Mouse (Mus musculus) bone marrow, adult 2 months (tissue): ENCODE measurements around the gene Elovl5.

Source experiments
- CTCF ChIP-seq: fragments of 200-500 bp; IDR thresholded peaks from 2 replicates; pipeline ENCODE4 v1.5.1; 2011; ENCODE audit warnings: low read length, control low read depth; ENCODE audit not compliant: control insufficient read depth, insufficient read depth
- POLR2A ChIP-seq: fragments of 200-500 bp; IDR thresholded peaks from 2 replicates; pipeline ENCODE4 v1.6.1; 2011; ENCODE audit warnings: low read depth, mild to moderate bottlenecking, control low read depth, low read length, borderline replicate concordance; ENCODE audit not compliant: control insufficient read depth

DNA sequence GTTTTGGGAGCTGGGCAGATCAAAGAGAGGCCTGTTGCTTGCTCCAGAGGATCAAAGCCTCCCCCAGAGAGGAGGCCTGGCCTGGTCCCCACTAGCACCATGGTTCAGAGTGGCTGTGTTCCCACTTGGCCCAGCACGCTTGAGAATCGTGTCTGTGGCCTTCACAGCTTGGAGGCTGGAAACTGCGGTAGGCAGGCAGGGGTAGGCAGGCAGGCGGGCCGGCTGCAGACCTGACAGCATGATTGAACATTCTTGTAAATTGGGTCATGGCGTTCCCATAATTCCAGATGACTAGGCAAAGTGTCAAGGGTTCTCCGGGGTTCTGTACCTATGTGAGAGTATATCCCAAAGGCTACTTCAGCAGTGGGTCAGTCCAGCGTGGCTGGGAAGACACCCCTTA lies 35.9 kb downstream of the Elovl5 start:
- TF ChIP-seq CTCF, result no peak
- no peak for TF ChIP-seq POLR2A
